Mouse (Mus musculus): ENCODE data around the gene Vav3.

DNA sequence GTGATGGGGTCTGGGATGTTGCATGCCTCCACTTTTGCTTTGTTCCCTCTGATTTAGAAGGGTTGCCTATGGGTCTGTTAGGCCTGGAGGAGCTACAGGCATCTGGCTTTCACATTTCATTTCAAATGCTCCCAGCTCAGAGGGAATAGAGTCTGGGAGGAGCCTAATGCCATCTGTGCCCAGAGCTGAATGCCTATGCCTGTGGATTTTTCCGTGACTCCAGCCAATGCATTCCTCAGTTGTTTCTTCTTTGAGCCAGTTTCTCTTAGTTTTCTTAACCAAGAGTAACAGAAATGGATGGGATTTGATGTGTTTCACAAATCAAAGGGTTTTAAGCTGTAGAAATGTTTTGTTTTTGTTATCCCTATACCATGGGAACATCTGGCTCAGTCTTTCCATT is 90.8 kb downstream of the Vav3 start:
- no peak for TF ChIP-seq POLR2A (IDR thresholded peaks at IDR 0.05; ENCODE audit: low read depth, low read length)
- no peak for TF ChIP-seq CTCF (IDR thresholded peaks at IDR 0.05; ENCODE audit: borderline replicate concordance, insufficient read depth, low read length)

Data from embryonic fibroblast, embryonic 13.5 days (primary cell).